Mouse (Mus musculus) cerebellum, postnatal 10 days (tissue): Measurements from ENCODE around the gene Cav1.

Source experiments
- DNase-seq, 2 experiments: peaks; one replicate each; pipeline ENCODE4 v3.0.0; 2021; ENCODE audit warnings: mixed read lengths in 2 of 2

Gene Cav1

GRCm38 (mm10) chr6:17317944-17318343 is 11.8 kb downstream of the Cav1 start:
- no peak for DNase-seq

- DNase-seq, result no peak
Measured at GRCm38 (mm10) chr6:17321976-17322375, 15.8 kb downstream of the Cav1 start.

- no peak for DNase-seq
Measured at GRCm38 (mm10) chr6:17327216-17327615, 21.1 kb downstream of the Cav1 start.

GRCm38 (mm10) chr6:17329801-17330200 is 23.7 kb downstream of the Cav1 start:
- no peak for DNase-seq

DNA sequence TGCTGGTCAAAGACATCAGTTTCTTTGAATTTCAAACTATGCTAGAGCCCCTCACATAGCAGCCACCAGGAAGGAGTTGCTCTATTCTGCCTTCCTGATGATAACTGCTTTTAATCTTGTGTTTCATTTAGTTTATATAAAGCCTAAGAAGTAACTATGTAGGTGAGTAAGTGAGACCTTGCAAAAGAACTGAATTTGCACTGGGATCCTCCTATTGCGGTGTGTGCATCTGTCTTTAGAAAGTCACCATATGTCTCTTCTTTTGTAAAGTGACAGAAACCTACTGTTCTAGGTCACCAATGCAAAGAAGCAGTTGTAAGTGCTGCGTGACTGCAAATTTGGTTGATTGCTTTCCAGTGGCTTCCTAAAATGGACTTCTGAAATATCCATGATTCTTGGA is 31.6 kb downstream of the Cav1 start:
- no peak for DNase-seq

DNA sequence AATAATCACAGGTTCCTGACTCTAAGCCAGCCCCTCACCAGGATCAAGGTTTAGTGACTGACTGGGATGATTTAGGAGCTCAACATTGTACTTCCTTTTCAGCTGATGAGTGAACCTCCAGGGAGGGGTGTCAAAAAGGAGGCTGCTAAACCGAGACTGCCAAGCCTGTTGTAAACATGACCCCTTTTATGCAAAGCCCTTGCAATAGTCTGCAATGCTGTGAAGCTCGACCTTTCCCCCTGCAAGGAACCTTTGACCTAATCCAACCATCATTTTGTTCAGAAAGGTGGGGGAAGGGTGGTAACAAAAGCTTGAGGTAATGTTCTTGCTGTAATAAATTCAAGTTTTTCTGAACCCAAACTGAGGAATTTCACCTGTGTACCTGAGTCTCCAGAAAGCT is 34.3 kb downstream of the Cav1 start:
- no peak for DNase-seq

DNA sequence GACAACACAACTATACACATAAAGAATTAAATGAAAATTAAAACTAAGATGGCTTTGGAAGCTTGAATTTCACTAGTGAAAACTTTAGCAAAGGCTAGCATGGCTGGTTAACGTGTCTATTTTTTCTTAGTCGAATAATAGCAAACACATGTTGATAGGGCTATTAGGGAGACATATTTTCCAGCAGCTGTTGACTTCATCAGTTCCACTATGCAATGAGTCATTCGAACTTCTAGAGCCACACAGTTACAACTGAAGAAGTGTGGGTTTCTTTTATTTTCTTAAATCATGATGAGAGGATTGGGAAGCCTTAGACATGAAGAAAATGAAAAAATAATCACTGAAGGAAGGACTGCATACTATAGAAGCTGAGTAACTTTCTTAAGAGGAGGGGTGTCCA is 41.9 kb downstream of the Cav1 start:
- DNase-seq, result no peak

GRCm38 (mm10) chr6:17350803-17351202 is 44.7 kb downstream of the Cav1 start:
- no peak for DNase-seq

DNA sequence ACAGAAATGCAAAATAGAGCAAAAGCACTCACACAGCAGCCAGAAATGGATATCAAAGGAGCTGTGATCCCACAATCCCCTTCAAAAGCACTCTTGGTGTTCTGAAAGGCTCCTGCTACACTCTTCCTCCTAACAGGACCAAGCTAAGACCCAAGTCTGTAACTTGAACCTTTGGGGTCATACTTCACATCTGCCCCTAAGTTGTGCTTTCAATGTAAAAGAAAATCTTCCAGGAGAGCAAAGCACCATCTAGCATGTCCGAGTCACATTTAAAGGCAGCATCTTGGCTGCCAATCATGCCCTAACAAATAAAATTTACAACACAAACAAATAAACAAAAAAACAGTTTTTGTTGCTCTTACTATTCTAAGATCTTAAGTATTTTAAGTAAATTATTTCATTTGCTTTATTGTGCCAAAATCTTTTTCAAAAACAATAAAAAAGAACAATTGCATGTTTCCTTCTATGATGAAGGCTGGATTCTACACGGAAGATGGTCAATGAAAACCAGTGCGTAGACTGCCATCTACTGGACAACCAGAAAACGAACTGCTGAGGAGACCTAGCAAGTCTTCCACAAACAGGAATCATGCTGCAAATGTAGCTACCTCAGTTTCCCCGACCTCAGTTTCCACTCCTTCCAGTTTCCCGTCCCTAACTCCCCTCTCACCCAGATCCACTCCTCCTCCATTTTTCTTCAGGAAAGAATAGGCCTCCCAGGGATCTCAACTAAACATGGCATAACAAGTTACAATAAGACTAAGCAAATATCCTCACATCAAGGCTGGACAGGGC is 53.0 kb downstream of the Cav1 start:
- DNase-seq, result peak; percentile 57 to 77

DNA sequence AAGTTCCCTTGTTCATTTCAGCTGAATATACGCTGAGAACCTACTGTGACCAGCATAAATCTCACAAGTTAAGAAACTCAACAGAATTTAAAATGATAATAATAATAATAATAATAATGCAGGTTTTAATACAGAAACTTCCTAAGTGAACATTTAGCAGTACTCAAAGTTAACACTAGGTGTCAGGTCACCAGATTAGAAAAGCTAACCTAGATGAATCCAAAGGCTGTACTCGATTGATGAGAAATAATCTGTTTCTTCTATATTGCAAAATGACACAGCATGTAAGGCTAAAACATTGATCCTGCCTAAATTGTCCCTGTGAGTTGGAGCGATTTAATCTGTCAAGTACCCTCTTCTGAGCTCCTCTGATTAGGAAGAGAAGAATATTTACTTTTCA is 56.6 kb downstream of the Cav1 start:
- DNase-seq, result peak in 1 of 2 experiments; percentile 49

DNA sequence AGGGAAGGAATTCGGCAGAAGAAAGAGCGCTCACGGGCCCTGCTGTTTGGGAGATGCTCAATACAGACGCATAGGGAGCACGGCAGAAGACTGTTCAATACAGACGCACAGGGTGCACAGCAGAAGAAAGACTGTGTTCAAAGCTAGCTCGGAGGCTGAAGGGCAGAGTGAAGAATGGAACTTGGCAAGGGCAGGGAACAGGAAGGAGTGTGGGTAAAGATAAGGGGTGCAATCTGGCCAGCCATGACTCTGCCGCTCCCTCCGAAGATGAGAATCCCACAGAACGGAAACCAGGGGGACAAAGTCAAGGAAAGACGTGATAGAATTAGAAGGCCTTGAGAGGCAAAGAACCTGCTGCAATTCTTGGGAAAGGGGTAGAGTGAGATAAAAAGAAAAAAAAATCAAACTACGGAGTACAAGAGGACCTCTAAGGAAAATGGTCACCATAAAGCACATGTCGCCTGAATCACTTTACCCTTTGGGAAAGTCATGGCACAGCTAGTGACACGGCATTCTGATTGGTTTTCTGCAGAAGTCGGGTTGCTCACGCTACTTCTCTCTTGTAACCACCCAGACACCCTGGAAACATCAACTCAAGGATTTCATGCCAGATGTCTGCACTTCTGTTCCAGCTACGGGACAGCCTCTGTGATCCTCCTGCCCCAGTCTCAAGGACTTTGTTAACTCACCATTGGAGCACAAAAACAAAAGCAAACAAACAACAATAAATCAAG is 57.5 kb downstream of the Cav1 start:
- no peak for DNase-seq

DNA sequence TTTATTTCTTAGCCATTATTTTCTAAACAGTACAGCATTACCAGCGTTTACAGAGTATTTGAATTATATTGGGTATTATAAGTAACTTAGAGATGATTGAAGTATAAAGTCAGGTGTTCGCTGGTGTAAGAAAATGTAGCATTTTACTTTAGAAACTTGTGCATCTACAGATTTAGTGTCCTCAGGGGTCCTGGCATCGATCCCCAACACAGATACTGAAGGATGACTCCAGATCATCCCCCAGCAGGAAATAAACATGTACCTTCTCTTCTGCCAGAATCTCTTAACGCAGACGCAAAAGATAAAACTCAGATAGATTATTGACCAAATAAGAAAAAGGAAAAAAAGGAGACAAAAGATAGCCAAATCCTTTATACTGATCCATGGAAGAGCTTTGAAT is 68.2 kb downstream of the Cav1 start:
- peak; percentile 47 to 69 for DNase-seq

DNA sequence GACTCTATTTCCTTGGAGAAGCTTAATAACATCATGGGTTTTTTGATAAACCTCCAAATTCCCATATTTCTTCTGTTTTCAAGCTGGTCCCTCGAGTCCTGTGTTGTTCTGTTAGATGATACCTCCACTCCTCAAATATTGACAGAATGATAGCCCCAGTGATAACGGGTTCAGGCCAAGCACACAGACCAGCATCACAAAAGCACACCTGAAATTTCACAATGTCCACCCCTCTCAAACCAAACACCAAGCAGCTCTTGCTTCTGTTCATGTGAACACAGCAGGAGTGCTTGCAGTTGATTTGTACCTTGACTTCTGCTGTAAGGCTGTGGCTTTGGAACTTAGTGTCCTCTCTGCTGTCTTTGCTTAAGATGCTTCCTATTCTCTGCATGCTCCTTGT is 71.2 kb downstream of the Cav1 start:
- no peak for DNase-seq

DNA sequence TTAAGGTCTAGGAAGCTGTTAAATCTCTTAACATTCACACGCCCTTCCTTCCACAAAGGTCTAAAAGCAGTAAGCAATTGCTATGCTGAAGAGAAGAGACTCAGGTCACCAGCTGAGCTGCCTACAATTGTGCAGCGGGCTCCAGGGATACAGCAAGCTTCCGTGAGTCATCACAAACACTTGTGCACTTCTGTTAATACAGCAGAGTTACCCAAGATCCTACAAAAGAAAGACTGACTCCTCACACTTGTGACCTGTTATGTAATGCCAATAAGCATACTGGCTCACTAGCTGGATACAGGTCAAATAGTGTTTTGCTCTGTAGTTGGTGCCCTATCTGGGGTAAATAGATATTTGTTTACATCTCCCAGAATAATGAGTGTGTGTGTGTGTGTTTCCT is 74.0 kb downstream of the Cav1 start:
- DNase-seq, result no peak

GRCm38 (mm10) chr6:17381690-17382089 is 75.6 kb downstream of the Cav1 start:
- no peak for DNase-seq

- DNase-seq, result no peak
Measured at GRCm38 (mm10) chr6:17385531-17385930, 79.4 kb downstream of the Cav1 start.

DNA sequence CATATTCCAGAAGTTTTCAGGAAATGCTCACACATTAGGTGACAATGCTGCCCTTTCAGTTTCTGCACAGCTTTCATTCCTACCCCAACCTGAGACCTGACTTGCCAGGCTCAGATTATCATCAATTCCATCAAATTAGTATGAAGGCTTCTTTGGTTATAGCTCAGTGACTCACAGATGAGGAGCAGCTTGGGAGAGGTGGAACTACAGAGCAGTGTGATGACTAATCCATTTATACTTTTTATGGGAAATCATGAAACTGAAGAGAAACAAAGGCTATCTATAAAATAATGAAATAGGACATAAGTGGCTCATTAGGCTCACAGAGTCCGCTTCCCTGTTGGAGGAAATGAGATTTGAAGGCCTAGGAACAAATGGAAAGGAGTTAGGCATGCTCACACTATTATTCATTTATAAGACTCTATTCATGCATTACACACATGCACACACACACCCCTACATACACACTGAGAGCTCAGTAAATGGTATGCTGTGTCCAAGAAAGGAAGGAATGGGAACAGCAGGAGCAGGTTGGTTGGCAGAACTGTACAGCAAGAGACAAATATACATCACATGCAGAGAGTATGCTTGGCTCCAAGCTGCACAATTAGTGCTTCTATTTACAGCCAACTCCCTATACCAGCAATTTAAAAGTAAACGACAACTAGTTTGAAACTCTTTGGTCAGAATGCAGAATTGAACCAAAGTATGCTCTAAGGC is 82.0 kb downstream of the Cav1 start:
- DNase-seq, result peak in 1 of 2 experiments; percentile 4
